Mouse (Mus musculus) thymus, adult 2 months (tissue): ENCODE results near the gene Unkl.

Experiments
- CTCF ChIP-seq: fragments of 200-500 bp; IDR thresholded peaks from 2 replicates; pipeline ENCODE4 v1.5.1; 2012; ENCODE audit warnings: mild to moderate bottlenecking, control low read depth, low read length, moderate library complexity, borderline replicate concordance; ENCODE audit not compliant: control insufficient read depth, poor library complexity, insufficient read depth; ENCODE audit errors: extremely low read depth
- POLR2A ChIP-seq: fragments of 200-500 bp; IDR thresholded peaks from 2 replicates; pipeline ENCODE4 v1.6.1; 2012; ENCODE audit warnings: mild to moderate bottlenecking, low read length, control low read depth, moderate library complexity; ENCODE audit not compliant: control insufficient read depth, poor library complexity, insufficient read depth; ENCODE audit errors: extremely low read depth

GRCm38 (mm10) chr17:25270795-25271335, 82.7 kb downstream of the Unkl start:
- TF ChIP-seq CTCF (no peak), POLR2A (no peak)
